Mouse (Mus musculus) cerebellum, adult 2 months (tissue): ENCODE results near the gene Cyb5rl. TPM values are rescaled to one million over a fixed set of nuclear protein-coding genes. Genes with fewer than 3 reads are reported as not detected.
A peak's percentile ranks its signal among the peaks of the same experiment; 100 is the strongest.

Experiments
- DNase-seq, 2 experiments: peaks; one replicate each; pipeline ENCODE4 v3.0.0; 2021
- H3K27ac ChIP-seq: fragments of 200-500 bp; 2 replicates; pipeline ENCODE4 v1.5.1; 2012; ENCODE audit warnings: low read length, control low read depth, inconsistent platforms; ENCODE audit not compliant: insufficient read depth
- H3K27me3 ChIP-seq: fragments of 200-500 bp; 2 replicates; pipeline ENCODE4 v1.6.1; 2012; ENCODE audit warnings: inconsistent platforms, mild to moderate bottlenecking, low read length, moderate library complexity; ENCODE audit not compliant: control insufficient read depth, insufficient read depth
- H3K4me1 ChIP-seq: fragments of 200-500 bp; 2 replicates; pipeline ENCODE4 v1.6.1; 2011; ENCODE audit warnings: low read length; ENCODE audit not compliant: control insufficient read depth, insufficient read depth
- H3K4me3 ChIP-seq: fragments of 200-500 bp; replicated peaks from 2 replicates; pipeline ENCODE3; 2011; ENCODE audit warnings: mild to moderate bottlenecking, low read depth, low read length, control low read depth; ENCODE audit not compliant: insufficient read depth
- CTCF ChIP-seq: fragments of 200-500 bp; IDR thresholded peaks from 2 replicates; pipeline ENCODE4 v1.5.1; 2011; ENCODE audit warnings: low read depth, mild to moderate bottlenecking, control low read depth, low read length, moderate library complexity, borderline replicate concordance; ENCODE audit not compliant: insufficient read depth
- POLR2A ChIP-seq: fragments of 200-500 bp; IDR thresholded peaks from 2 replicates; pipeline ENCODE4 v1.6.1; 2011; ENCODE audit warnings: low read length, control low read depth, borderline replicate concordance; ENCODE audit not compliant: insufficient read depth
- WGBS: fragments of 180-500 bp; shearing (Covaris S2); methylation state at CpG from one replicate; pipeline ENCODE4 v1.1.7; 2018; 5-methylcytosine and 5-hydroxymethylcytosine counted together
- polyA plus RNA-seq: library from polyadenylated mRNA; depleted of rRNA; stranded (reverse); fragments of >200 nt; gene quantifications from 2 replicates; pipeline ENCODE4 v1.2.3, GENCODE M21; 2012

Cyb5rl gene
- polyA plus RNA-seq, 1 experiment: 5.7 TPM

- Histone ChIP-seq H3K27me3 (no peaks in the 10 kb centered on the region), H3K4me1 (peaks cover 28% of the 10 kb centered on the region), H3K4me3 (no peak overlapping the region), H3K27ac (no peak overlapping the region)
- WGBS: 71% methylated on average over 5 of the region's 5 CpGs
- no peak for DNase-seq
- TF ChIP-seq CTCF (no peak), POLR2A (no peak)
Observed at GRCm38 (mm10) chr4:107025369-107025768, 41.4 kb upstream of the Cyb5rl start.

DNA sequence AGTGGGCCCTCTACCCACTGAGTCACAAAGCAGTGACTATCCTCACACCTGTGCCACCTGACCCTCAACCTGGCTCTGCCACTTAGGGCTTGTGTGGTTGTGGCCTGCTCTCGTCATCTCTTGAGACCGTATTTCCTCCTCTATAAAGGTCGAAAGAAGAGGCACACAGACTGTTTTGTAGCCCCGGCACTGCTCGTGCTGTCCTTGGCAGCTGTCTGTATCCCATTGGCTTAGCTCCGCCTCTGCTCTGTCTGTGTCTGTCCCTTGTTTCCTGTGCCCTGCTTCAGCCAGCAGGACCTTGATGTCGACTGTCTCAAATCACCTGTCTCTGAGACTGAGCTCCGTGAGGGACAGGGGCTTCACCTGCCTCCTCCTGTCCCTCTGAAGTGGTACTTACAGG, 40.3 kb upstream of the Cyb5rl start:
- no peak overlapping the region for H3K27ac ChIP-seq
- no peaks in the 10 kb centered on the region for H3K27me3 ChIP-seq
- H3K4me1 ChIP-seq: peaks cover 35% of the 10 kb centered on the region
- TF ChIP-seq POLR2A (no peak), CTCF (no peak)
- no peak overlapping the region for H3K4me3 ChIP-seq
- WGBS: 6% methylated on average over 8 of the region's 8 CpGs
- DNase-seq: no peak

GRCm38 (mm10) chr4:107035689-107036088, 31.1 kb upstream of the Cyb5rl start:
- no peak for DNase-seq
- TF ChIP-seq POLR2A (no peak), CTCF (no peak)
- Histone ChIP-seq H3K4me3 (no peak overlapping the region), H3K4me1 (peaks cover 36% of the 10 kb centered on the region), H3K27me3 (no peaks in the 10 kb centered on the region), H3K27ac (no peak overlapping the region)
- WGBS: 72% methylated on average over 4 of the region's 4 CpGs

DNA sequence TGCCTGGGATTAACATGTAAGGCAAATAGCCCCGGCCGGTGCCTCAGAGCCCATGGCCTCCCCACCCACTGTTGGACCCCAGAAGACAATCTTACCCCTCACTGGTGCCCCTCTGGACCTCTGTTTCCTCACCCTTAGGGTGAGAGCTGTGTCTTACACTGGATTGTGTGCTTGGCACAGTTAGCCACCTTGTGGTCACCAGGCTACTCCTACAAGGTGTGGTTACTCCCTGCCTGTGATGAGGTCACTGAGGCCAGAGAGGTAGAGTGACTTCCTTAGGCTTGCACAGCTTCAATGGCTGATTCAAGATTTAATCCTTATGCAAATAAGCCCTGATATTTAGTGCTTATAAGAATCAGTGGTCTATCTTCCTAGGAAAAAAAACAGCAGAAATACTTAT, 29.8 kb upstream of the Cyb5rl start:
- Histone ChIP-seq H3K4me3 (no peak overlapping the region), H3K4me1 (peaks cover 29% of the 10 kb centered on the region), H3K27ac (no peak overlapping the region), H3K27me3 (no peaks in the 10 kb centered on the region)
- no peak for DNase-seq
- TF ChIP-seq CTCF (no peak), POLR2A (no peak)
- 86% methylated on average over 2 of the region's 2 CpGs for WGBS

- Histone ChIP-seq H3K4me1 (peaks cover 29% of the 10 kb centered on the region), H3K27ac (no peak overlapping the region), H3K4me3 (no peak overlapping the region), H3K27me3 (no peaks in the 10 kb centered on the region)
- no peak for TF ChIP-seq POLR2A
- no peak for TF ChIP-seq CTCF
- WGBS: 60% methylated on average over 4 of the region's 4 CpGs
- DNase-seq: no peak
Observed at GRCm38 (mm10) chr4:107038303-107038702, 28.5 kb upstream of the Cyb5rl start.

GRCm38 (mm10) chr4:107039270-107039669, 27.5 kb upstream of the Cyb5rl start:
- 12% methylated on average over 8 of the region's 8 CpGs for WGBS
- peaks cover 23% of the 10 kb centered on the region for H3K4me1 ChIP-seq
- H3K4me3 ChIP-seq: no peak overlapping the region
- peak; percentile 49 to 56 for DNase-seq
- TF ChIP-seq POLR2A: no peak
- TF ChIP-seq CTCF: no peak
- H3K27ac ChIP-seq: peak overlapping the region; percentile 56
- no peaks in the 10 kb centered on the region for H3K27me3 ChIP-seq

GRCm38 (mm10) chr4:107042304-107042703, 24.5 kb upstream of the Cyb5rl start:
- TF ChIP-seq POLR2A (no peak), CTCF (no peak)
- WGBS: 93% methylated on average over 6 of the region's 6 CpGs

GRCm38 (mm10) chr4:107045188-107045587, 21.6 kb upstream of the Cyb5rl start:
- Histone ChIP-seq H3K4me3 (no peak overlapping the region), H3K27ac (no peak overlapping the region), H3K27me3 (no peaks in the 10 kb centered on the region), H3K4me1 (peaks cover 29% of the 10 kb centered on the region)
- no peak for DNase-seq
- WGBS: 51% methylated on average over 13 of the region's 13 CpGs
- TF ChIP-seq CTCF (no peak), POLR2A (no peak)

More at GRCm38 (mm10) chr4:107042304-107042703, 24.5 kb upstream of the Cyb5rl start:
- Histone ChIP-seq H3K4me3 (no peak overlapping the region), H3K27ac (no peak overlapping the region), H3K4me1 (peaks cover 29% of the 10 kb centered on the region), H3K27me3 (no peaks in the 10 kb centered on the region)
- no peak for DNase-seq
